Mouse (Mus musculus): ENCODE data around the gene Lix1l.

The Lix1l gene

GRCm38 (mm10) chr3:96673514-96673913, 72.6 kb downstream of the Lix1l start:
- DNase-seq (ENCODE audit: low spot score in 2 of 2) = no peak

GRCm38 (mm10) chr3:96674442-96674841, 73.5 kb downstream of the Lix1l start:
- DNase-seq (ENCODE audit: low spot score in 2 of 2) = no peak

- no peak for DNase-seq (ENCODE audit: low spot score in 2 of 2)
Observed at GRCm38 (mm10) chr3:96675171-96675570, 74.2 kb downstream of the Lix1l start.

GRCm38 (mm10) chr3:96675690-96676089, 74.7 kb downstream of the Lix1l start:
- no peak for DNase-seq (ENCODE audit: low spot score in 2 of 2)

All from thymus, postnatal 10 days (tissue).